Mouse (Mus musculus) thymus, adult 2 months (tissue): Measurements from ENCODE around the gene Prr12.

Source experiments
- CTCF ChIP-seq: fragments of 200-500 bp; IDR thresholded peaks from 2 replicates; pipeline ENCODE4 v1.5.1; 2012; ENCODE audit warnings: mild to moderate bottlenecking, control low read depth, low read length, moderate library complexity, borderline replicate concordance; ENCODE audit not compliant: control insufficient read depth, poor library complexity, insufficient read depth; ENCODE audit errors: extremely low read depth
- POLR2A ChIP-seq: fragments of 200-500 bp; IDR thresholded peaks from 2 replicates; pipeline ENCODE4 v1.6.1; 2012; ENCODE audit warnings: mild to moderate bottlenecking, low read length, control low read depth, moderate library complexity; ENCODE audit not compliant: control insufficient read depth, poor library complexity, insufficient read depth; ENCODE audit errors: extremely low read depth

GRCm38 (mm10) chr7:45072230-45072629, 19.5 kb upstream of the Prr12 start:
- no peak for TF ChIP-seq CTCF
- TF ChIP-seq POLR2A: no peak
